Mouse (Mus musculus) mouse trophoblast stem cell (cell line): ENCODE data around the gene Samd4.

ENCODE experiments used
- in situ Hi-C, 2 experiments: fragments of 300-500 bp; cut with MseI, MboI; formaldehyde crosslinking; loops; 2 replicates in 1 of 2; 3 replicates in 1 of 2; pipeline ENCODE4 v1.15.1; 2025

The Samd4 gene

GRCm38 (mm10) chr14:47058969-47059368, 176.3 kb downstream of the Samd4 start:
- in situ Hi-C loops = no loop called here

GRCm38 (mm10) chr14:47065067-47065466, 182.4 kb downstream of the Samd4 start:
- in situ Hi-C loops = no loop called here

GRCm38 (mm10) chr14:47066901-47067300, 184.2 kb downstream of the Samd4 start:
- in situ Hi-C loops = no loop called here

GRCm38 (mm10) chr14:47074045-47074666, 191.5 kb downstream of the Samd4 start:
- in situ Hi-C loops = no loop called here

- in situ Hi-C loops = no loop called here
Observed at GRCm38 (mm10) chr14:47075010-47075677, 192.5 kb downstream of the Samd4 start.

GRCm38 (mm10) chr14:47075856-47076255, 193.2 kb downstream of the Samd4 start:
- in situ Hi-C loops = no loop called here

GRCm38 (mm10) chr14:47076956-47077575, 194.4 kb downstream of the Samd4 start:
- in situ Hi-C loops = no loop called here

GRCm38 (mm10) chr14:47077576-47077970, 194.9 kb downstream of the Samd4 start:
- in situ Hi-C loops = no loop called here

GRCm38 (mm10) chr14:47079911-47080310, 197.3 kb downstream of the Samd4 start:
- in situ Hi-C loops = no loop called here

- in situ Hi-C loops = no loop called here
Observed at GRCm38 (mm10) chr14:47083311-47083710, 200.7 kb downstream of the Samd4 start.

- in situ Hi-C loops = no loop called here
Observed at GRCm38 (mm10) chr14:47083838-47084237, 201.2 kb downstream of the Samd4 start.

GRCm38 (mm10) chr14:47084686-47085085, 202.0 kb downstream of the Samd4 start:
- in situ Hi-C loops = no loop called here

GRCm38 (mm10) chr14:47086123-47086522, 203.5 kb downstream of the Samd4 start:
- in situ Hi-C loops = no loop called here

- in situ Hi-C loops = no loop called here
Observed at GRCm38 (mm10) chr14:47086743-47087142, 204.1 kb downstream of the Samd4 start.

- in situ Hi-C loops = no loop called here
Observed at GRCm38 (mm10) chr14:47087182-47087581, 204.5 kb downstream of the Samd4 start.

- in situ Hi-C loops = no loop called here
Observed at GRCm38 (mm10) chr14:47087669-47088250, 205.1 kb downstream of the Samd4 start.

GRCm38 (mm10) chr14:47088339-47088738, 205.7 kb downstream of the Samd4 start:
- in situ Hi-C loops = no loop called here

- in situ Hi-C loops = no loop called here
Observed at GRCm38 (mm10) chr14:47089153-47089552, 206.5 kb downstream of the Samd4 start.

- in situ Hi-C loops = loop anchor here in 1 of 2 experiments (10.0 kb wide), 1 partner anchor 217 kb away; no protein-coding TSS in a partner anchor
Observed at GRCm38 (mm10) chr14:47091908-47092307, 209.3 kb downstream of the Samd4 start.

- in situ Hi-C loops = loop anchor here in 1 of 2 experiments (10.0 kb wide), 1 partner anchor 219 kb away; no protein-coding TSS in a partner anchor
Observed at GRCm38 (mm10) chr14:47093355-47093792, 210.7 kb downstream of the Samd4 start.

GRCm38 (mm10) chr14:47095036-47095435, 212.4 kb downstream of the Samd4 start:
- in situ Hi-C loops = loop anchor here in 1 of 2 experiments (10.0 kb wide), 1 partner anchor 220 kb away; no protein-coding TSS in a partner anchor

GRCm38 (mm10) chr14:47096357-47096756, 213.7 kb downstream of the Samd4 start:
- in situ Hi-C loops = loop anchor here in 1 of 2 experiments (10.0 kb wide), 1 partner anchor 222 kb away; no protein-coding TSS in a partner anchor
